Mouse (Mus musculus): ENCODE measurements around the gene Mpc1.
"Not testable (repeated sequence)": the region's sequence is repeated elsewhere in the genome, so short reads cannot be mapped to it uniquely, and the experiment has no call there.

Mpc1 gene

GRCm38 (mm10) chr17:8299524-8299923 is 16.8 kb downstream of the Mpc1 start:
- TF ChIP-seq GATA4 (IDR thresholded peaks at IDR 0.05; ENCODE audit: insufficient replicate concordance, low read length) = no peak

- TF ChIP-seq GATA4 (IDR thresholded peaks at IDR 0.05; ENCODE audit: insufficient replicate concordance, low read length) = no peak
These were observed 18.8 kb downstream of the Mpc1 start for GRCm38 (mm10) chr17:8301515-8301914.

DNA sequence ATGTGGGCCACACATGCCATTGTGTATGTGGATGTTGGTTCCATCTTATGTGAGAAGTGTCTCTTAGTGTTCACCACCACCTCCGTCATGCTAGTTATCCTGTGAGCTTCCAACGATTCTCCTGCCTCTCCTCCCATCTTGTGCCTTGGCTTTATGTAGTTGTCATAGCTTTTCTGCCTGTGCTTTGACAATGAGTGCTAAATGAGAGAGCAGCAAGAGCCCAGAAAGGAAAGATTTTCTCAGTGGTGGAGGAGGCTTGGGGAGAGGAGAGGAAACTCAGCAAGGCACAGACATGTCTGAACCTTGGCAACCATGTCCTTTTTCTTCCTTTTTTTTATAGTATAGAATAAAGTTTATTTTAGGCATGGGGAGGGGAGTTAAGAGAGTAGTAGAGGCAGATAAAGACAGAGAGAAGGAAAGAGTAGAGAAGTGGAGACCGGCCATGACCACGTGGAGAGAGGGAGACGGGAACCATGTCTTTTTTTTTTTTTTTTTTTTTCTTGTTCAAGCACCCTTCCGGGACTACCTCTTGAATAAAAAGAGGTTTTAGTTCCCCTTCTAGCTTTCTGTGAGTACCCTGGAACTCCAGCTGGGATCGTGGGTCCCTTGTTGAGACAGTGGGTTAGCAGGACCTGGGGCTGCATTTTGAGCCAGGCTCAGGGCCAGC is 20.2 kb downstream of the Mpc1 start:
- no peak for TF ChIP-seq GATA4 (IDR thresholded peaks at IDR 0.05; ENCODE audit: insufficient replicate concordance, low read length)

- no peak for TF ChIP-seq GATA4 (IDR thresholded peaks at IDR 0.05; ENCODE audit: insufficient replicate concordance, low read length)
These were observed 21.0 kb downstream of the Mpc1 start for GRCm38 (mm10) chr17:8303671-8304070.

- no peak for TF ChIP-seq GATA4 (IDR thresholded peaks at IDR 0.05; ENCODE audit: insufficient replicate concordance, low read length)
These were observed 23.1 kb downstream of the Mpc1 start for GRCm38 (mm10) chr17:8305801-8306200.

- TF ChIP-seq GATA4 (IDR thresholded peaks at IDR 0.05; ENCODE audit: insufficient replicate concordance, low read length) = peak; percentile 96; the same call in 1 of the 2 replicates
These were observed 28.3 kb downstream of the Mpc1 start, which contains the start of gene Sft2d1 for GRCm38 (mm10) chr17:8310838-8311614. TSS of gene Sft2d1 (plus strand) at chr17:8311102.

- TF ChIP-seq GATA4 (IDR thresholded peaks at IDR 0.05; ENCODE audit: insufficient replicate concordance, low read length) = no peak
These were observed 29.0 kb downstream of the Mpc1 start for GRCm38 (mm10) chr17:8311751-8312150.

DNA sequence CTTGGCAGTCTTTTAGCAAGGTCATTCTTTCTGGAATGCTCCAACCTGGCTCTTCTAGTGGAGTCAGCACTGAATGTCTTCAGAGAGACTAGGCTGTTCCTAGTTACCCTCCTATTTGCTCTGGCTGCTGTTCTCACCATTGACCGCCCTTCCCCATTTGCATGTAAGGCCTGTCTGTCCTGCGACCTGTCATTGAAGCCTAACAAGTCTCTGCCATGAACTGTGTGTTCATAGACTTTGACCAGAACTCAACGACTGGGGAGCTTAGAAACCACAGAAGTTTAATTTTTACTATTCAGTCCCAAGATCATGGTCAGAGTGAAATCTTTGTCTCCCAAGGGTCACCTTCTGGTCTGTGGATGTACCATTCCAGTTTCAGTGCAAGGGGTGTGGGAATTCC is 31.3 kb downstream of the Mpc1 start:
- no peak for TF ChIP-seq GATA4 (IDR thresholded peaks at IDR 0.05; ENCODE audit: insufficient replicate concordance, low read length)

GRCm38 (mm10) chr17:8316251-8316650 is 33.5 kb downstream of the Mpc1 start:
- no peak for TF ChIP-seq GATA4 (IDR thresholded peaks at IDR 0.05; ENCODE audit: insufficient replicate concordance, low read length)

- no peak for TF ChIP-seq GATA4 (IDR thresholded peaks at IDR 0.05; ENCODE audit: insufficient replicate concordance, low read length)
These were observed 45.9 kb downstream of the Mpc1 start for GRCm38 (mm10) chr17:8328511-8329174.

DNA sequence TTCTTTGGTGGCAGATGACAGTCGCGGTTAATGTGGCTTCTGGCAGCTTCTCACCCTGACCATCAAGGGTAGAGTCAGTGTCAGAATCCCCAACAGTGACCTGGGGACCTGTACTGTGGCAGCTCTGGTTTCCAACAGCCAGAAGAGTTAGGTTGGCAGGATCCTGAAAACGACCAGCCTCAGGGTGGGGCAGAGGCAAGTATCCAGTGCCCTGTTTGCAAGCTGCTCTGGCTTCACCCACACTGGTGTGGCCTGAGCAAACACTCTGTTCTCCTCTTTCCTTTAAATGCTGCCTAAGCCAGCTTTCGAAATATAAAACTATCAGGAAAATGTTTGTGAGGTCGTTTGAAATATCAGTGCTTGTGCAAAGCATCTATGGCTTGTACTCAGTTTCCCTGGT is 47.9 kb downstream of the Mpc1 start:
- TF ChIP-seq GATA4 (IDR thresholded peaks at IDR 0.05; ENCODE audit: insufficient replicate concordance, low read length) = no peak

DNA sequence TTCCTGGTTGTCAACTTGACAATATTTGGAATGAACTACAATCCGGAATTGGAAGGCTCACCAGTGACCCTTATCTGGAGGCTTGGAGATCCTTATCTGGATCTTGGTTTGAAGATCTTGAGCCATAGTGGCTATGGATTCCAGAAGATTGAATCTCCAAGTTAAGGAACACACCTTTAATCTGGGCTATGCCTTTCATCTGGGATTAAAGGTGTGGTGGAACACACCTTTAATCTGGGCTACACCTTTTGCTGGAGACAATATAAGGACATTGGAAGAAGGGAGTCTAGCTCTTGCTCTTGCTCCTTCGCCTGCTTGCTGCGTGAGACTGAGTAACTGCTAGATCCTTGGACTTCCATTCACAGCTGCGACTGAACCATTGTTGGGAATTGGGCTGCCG is 54.5 kb downstream of the Mpc1 start, which contains the start of gene Prr18:
Gene Prr18 (plus strand): TSS at position 301 of the 400 bp plus-strand sequence.
- TF ChIP-seq GATA4 (IDR thresholded peaks at IDR 0.05; ENCODE audit: insufficient replicate concordance, low read length) = not testable (repeated sequence)

DNA sequence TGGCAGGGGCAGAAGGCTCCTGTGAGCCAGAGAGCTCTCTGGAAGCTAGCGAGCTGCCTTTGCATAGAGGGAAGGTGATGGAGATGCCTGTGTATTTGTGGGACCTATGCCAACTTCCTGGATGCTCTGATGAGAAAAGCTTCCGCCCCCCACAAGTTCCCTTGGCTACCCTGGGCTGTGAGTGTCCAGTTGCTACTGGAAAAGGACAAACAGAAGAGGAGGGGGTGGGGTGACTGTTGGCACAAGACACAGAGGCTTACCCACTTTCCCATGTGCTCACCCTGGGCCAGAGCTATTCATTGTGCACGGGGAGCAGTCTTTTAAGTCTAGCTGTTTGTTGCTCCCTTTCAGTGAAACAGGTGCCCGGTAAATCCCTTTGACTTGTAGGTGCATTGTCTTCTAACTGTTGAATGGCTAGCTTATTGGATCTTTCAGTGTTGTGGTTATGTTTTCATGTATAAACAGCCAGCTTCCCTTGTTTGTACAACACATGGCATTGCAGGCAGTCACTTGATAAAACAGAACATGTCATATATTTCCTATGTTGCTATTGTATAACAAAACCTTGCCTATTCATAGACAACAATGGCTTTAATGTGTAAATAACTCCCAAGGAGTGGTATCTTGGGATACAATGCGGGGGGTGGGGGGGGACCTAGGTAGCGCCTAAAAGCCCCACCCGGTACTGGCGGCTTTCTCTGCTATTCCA is 57.1 kb downstream of the Mpc1 start:
- TF ChIP-seq GATA4 (IDR thresholded peaks at IDR 0.05; ENCODE audit: insufficient replicate concordance, low read length) = no peak

DNA sequence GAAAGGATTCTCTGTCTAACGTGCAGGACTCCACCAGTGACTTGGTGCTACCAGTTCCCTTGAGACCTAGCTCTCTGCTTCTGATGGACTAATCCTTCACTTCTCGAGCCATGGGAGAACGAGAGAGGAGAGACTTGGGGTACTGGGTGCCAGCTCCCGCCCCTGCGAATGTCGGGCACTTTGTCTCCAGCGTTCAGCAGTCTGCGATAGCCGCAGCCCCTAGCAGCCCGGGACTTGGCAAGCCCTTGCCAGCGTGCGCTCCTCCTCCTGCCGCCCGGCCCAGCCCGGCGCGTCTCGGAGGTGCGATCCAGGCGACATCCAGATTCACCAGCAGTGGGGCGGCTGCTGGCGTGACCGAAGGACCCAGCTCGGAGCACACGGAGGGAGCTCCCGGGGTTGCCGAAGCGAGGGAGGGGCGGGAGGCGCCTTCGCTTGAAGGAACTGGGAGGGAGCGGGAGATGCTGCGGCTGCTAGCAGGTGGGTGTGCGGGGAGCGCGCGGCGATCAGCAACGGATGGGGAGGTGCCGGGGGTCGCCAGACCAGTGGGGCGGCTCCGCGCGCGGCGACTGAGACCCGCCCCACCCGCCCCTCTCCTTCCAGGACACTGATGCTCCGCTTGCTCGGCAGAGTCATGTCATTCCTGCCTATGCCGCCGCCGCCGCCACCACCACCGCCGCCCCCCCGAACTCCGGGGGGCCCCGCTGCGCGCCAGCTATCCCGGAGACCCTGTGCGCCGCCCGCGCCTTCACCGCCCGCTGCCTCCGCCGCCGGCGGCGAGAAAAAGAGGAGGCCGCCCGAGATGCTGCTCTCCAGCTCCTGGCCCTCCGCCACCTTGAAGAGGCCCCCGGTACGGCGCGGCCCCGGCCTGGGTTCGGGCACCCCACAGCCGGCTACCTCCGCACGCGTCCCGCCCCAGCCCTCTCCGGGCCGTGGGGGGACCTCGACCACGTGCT is 58.0 kb downstream of the Mpc1 start:
- no peak for TF ChIP-seq GATA4 (IDR thresholded peaks at IDR 0.05; ENCODE audit: insufficient replicate concordance, low read length)

Data from liver, adult (tissue).